Mouse (Mus musculus) ES-Bruce4 (cell line): ENCODE results near the gene Mtfr1l.

ENCODE experiments used
- CTCF ChIP-seq: IDR thresholded peaks from one replicate; pipeline ENCODE4 v1.8.1; 2011; ENCODE audit warnings: low read depth, low read length
- EP300 ChIP-seq: IDR thresholded peaks from 2 replicates; pipeline ENCODE4 v1.6.1; 2011; ENCODE audit warnings: low read depth, low read length; ENCODE audit not compliant: insufficient read depth

GRCm38 (mm10) chr4:134518541-134518940 lies 16.6 kb downstream of the Mtfr1l start:
- no peak for TF ChIP-seq CTCF
- no peak for TF ChIP-seq EP300
